Mouse (Mus musculus) skeletal muscle tissue, postnatal 0 days (tissue): ENCODE results near the gene Ripply3. TPM values are rescaled to one million over a fixed set of nuclear protein-coding genes. Genes with fewer than 3 reads are reported as not detected.

Source experiments
- polyA plus RNA-seq: library from polyadenylated mRNA; unstranded; fragments of >200 nt; fragmentation: Nextera tagmentation; extraction: Ambion mirVana; gene quantifications from 2 replicates; pipeline ENCODE4 v1.2.1, GENCODE M21; 2015

Ripply3 gene
- 7.0 and 8.9 TPM in 2 replicates for polyA plus RNA-seq

GRCm38 (mm10) chr16:94327781-94328711 lies at the start of gene Ripply3:
Gene Ripply3, plus strand, starts transcription at chr16:94328420.

DNA sequence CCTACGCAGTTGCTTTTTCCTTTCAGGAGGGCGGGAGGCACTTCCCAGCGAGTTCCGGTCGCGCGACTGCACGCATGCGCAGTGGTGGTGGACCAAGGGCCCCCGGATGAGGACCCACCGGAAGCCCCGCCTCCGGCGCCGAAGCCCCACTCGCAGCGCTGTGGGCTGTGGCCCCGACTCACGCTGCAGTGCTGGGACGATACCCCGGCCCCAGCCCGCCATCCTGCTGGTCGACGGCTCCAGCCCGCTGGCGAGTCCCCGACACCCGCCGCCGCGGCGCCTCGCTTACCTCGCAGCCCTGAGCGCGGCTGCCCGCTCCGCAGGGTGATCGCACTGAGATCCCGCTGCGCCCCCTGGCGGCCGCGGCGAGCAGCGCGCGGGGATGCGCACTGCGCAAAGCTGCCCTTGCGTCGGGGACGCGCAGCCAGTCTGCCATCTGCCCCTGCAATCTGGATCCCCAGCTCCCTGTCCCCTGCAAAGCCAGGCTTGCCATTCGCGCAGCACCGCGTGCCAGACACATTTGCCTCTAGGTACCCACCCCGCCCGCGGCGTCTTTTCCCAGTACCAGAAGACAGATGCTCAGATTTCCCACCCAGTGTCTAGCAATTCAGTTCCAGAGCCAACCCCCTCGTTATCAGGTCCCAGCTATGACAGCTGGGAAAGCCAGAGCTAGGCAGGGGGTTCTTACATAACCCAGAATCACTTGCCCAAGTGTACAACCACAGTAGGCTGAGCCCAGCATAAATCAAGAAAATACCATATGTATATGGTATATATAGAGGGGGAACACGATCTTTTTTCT lies 14.8 kb upstream of the Ripply3 start, which contains the start of gene Hlcs:
Gene Hlcs (minus strand): TSS at position 343 of the 802 bp plus-strand sequence.

DNA sequence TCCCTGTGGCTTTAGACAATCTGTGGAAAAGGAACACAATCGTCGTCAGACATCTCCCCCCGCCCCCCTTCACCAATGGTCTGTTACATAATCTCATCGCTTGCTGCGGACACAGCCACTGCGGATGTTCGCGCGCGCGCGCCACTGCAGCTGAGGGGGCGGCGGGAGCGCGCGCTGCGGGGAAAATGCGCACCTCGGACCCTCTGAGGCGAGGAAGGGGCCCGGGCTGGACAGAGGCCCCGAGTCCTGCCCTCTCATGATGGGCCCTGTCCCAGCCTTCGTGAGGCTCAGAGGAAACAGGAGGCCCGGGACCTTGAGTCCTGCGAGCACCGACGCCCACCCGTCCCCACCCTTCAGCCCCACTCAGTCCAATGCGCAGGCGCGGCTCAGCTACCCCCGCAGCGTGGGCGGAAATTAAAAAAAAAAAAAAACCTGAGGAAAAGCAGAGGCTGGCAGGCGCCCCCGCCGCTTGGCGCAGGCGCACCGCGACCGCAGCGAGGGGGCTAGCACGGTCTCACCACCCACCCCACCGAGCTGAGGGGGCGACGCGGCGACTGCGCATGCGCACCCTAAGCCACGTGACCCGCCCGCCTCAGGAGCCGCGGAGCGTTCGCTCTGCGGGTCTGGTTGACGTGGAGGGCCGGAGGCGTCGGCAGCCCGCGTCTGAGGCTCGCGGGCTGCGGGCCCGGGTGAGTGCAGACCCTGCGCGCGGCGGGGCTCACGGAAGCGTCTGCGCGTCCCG lies 42.1 kb downstream of the Ripply3 start, which contains the start of gene Ttc3:
Gene Ttc3 (plus strand): TSS at position 446 of the 742 bp plus-strand sequence.

GRCm38 (mm10) chr16:94371301-94371931 lies 43.2 kb downstream of the Ripply3 start, which contains the start of gene Pigp:
Gene Pigp, minus strand, starts transcription at chr16:94371842.

Other genes starting within 250 kb of the Ripply3 start
- gene Sim2, start 243.5 kb upstream of the Ripply3 start, polyA plus RNA-seq, result 2.7 and 2.8 TPM in 2 replicates
- gene Hlcs, start 14.8 kb upstream of the Ripply3 start, polyA plus RNA-seq, result 5.6 and 5.9 TPM in 2 replicates
- gene Ttc3, start 42.2 kb downstream of the Ripply3 start, polyA plus RNA-seq, result 173 and 196 TPM in 2 replicates
- 355 and 440 TPM in 2 replicates for gene Pigp, start 43.4 kb downstream of the Ripply3 start, polyA plus RNA-seq
- 29.9 and 36.1 TPM in 2 replicates for gene Vps26c, start 198.4 kb downstream of the Ripply3 start, polyA plus RNA-seq
- gene Dyrk1a, start 241.6 kb downstream of the Ripply3 start, polyA plus RNA-seq, result 9.5 and 10.6 TPM in 2 replicates